Mouse (Mus musculus): Measurements from ENCODE around the gene Rd3l.

DNA sequence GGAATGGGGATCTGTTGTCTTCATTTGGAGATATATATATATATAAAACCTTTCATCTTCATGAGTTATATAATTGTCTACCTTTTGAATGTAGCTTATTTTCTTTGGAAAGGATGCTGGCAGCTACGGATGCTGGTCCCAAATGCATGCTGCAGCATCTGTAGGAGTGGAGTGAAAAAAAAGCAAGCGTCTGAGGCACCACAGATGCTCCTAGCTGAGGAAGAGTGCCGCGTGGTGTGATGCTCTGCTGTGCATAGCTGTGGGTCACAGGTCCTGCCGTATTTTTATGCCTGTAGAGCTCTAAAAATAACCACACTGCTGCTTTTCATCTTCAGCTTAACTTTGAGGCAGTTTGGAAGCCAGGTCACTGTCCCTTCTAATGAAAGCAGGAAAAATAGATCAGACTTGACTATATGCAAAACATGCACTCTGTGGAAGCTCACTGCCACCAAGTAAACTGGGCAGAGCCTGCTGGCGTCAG lies at the start of gene Rd3l:
- TF ChIP-seq EP300 (IDR thresholded peaks at IDR 0.05; ENCODE audit: insufficient read depth, low read depth, low read length) (no peak), POLR2A (IDR thresholded peaks at IDR 0.05; ENCODE audit: insufficient read depth, low read depth, low read length) (no peak)

Measured in heart, adult 2 months (tissue).